Mouse (Mus musculus) CH12.LX (cell line): Measurements from ENCODE around the gene Prkcq.

Source experiments
- EP300 ChIP-seq: IDR thresholded peaks from 2 replicates; pipeline ENCODE4 v1.6.1; 2011; ENCODE audit warnings: low read length, improper control_type of control experiment
- HCFC1 ChIP-seq: IDR thresholded peaks from 2 replicates; pipeline ENCODE4 v1.6.1; 2012; ENCODE audit warnings: low read depth, mild to moderate bottlenecking, inconsistent platforms, low read length, improper control_type of control experiment
- KAT2A ChIP-seq: IDR thresholded peaks from 2 replicates; pipeline ENCODE4 v1.6.1; 2012; ENCODE audit warnings: low read length, improper control_type of control experiment, inconsistent platforms; ENCODE audit not compliant: insufficient replicate concordance
- NELFE ChIP-seq: IDR thresholded peaks from 2 replicates; pipeline ENCODE4 v1.6.1; 2011; ENCODE audit warnings: low read depth, low read length, improper control_type of control experiment
- POLR2A ChIP-seq: IDR thresholded peaks from 2 replicates; pipeline ENCODE4 v1.6.1; 2011; ENCODE audit warnings: low read depth, mild to moderate bottlenecking, improper control_type of control experiment, low read length

DNA sequence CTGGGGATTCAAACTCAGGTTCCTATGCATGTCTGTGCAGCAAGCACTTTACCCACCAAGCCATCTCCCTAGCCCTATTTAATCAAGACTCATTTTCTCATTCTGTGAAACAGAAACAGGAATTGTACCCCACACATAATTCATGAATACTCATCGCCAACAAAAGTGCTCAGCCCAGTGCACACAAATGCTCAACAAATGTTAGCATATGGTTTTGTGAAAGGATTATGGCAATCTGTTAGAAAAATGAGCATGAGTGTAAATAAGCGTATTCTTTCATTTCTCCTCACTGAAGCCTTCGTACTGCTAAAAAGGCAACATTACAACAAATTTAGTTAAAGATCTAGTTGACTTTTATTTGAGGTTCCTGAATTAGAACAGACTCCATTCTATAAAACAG is 31.5 kb upstream of the Prkcq start:
- no peak for TF ChIP-seq KAT2A
- TF ChIP-seq HCFC1, result no peak
- TF ChIP-seq EP300, result no peak
- TF ChIP-seq NELFE, result no peak
- no peak for TF ChIP-seq POLR2A
